Mouse (Mus musculus): ENCODE measurements at regions not wholly inside any gene's neighbourhood (a gene's known extent, or its start where the extent isn't known, plus 50 kb on each side); places are given as distances from the start of the nearest gene placed in this dataset.
"Not testable (repeated sequence)": the region's sequence is repeated elsewhere in the genome, so short reads cannot be mapped to it uniquely, and the experiment has no call there.

DNA sequence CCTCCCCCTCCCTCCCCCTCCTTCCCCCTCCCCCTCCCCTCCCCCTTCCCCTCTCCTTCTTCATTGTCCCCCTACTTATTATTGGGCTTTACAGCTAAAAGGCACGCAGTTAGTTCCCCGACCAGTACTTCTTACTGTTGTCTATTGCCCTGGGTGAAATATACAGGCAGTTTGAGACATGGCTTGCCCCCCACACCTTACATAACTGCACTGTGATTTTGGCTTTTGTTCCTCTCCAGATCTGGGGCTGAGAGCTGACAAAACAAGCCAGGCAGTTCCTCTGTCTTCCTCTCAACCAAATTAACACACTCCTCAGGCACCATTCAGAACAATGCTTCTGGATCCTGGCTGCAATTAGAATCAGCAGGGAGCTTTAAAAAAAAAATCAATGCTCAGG is 116.4 kb upstream of the Dlg1 start:
- Histone ChIP-seq H3K36me3 (replicated peaks; ENCODE audit: control insufficient read depth, insufficient read depth, low read depth) (no peaks in the 10 kb centered on the region), H3K27me3 (ENCODE audit: control insufficient read depth, insufficient read depth, low read length) (peaks cover 56% of the 10 kb centered on the region), H3K9ac (replicated peaks) (no peak overlapping the region), H3K4me3 (ENCODE audit: insufficient read depth in 1 of 2, low read depth in 2 of 2, low read length in 2 of 2) (no peak overlapping the region), H3K4me2 (ENCODE audit: low read depth) (no peak overlapping the region), H3K27ac (no peak overlapping the region), H3K4me1 (replicated peaks; ENCODE audit: control insufficient read depth in 2 of 2, insufficient read depth in 2 of 2, low read length in 1 of 2) (peaks cover 14 to 19% of the 10 kb centered on the region in 2 experiments), H3K9me3 (ENCODE audit: control insufficient read depth, low read length) (no peaks in the 10 kb centered on the region)
- 11% methylated on average over 2 of the region's 2 CpGs for WGBS (ENCODE audit: insufficient replicate concordance)
- TF ChIP-seq CTCF (IDR thresholded peaks at IDR 0.05; ENCODE audit: low read depth): no peak
- no peak for TF ChIP-seq EP300 (IDR thresholded peaks at IDR 0.05; ENCODE audit: low read depth)
- no peak for DNase-seq (ENCODE audit: low read depth in 3 of 3, low spot score in 3 of 3)
- ATAC-seq (ENCODE audit: insufficient read depth): no peak

DNA sequence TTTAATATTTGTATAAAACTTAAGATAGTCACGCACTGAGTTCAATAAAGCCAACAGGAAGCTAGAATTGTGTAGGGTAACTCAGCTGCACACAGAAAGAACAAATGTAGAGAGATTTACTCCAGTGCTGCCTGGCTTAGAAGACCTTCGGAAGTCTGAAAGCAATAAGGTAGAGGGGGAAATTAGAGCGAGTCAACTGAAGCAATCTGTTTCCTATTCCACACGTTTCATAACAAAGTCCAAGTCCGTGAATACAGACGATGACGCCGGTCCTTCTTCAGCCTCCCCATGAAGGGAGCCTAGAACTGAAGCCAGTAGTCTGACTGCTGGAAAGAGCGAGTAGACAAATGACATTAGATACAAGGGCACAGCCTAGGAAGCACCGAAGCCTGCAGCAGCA is 115.9 kb upstream of the Dlg1 start:
- TF ChIP-seq CTCF (IDR thresholded peaks at IDR 0.05; ENCODE audit: low read depth) (no peak), EP300 (IDR thresholded peaks at IDR 0.05; ENCODE audit: low read depth) (no peak)
- Histone ChIP-seq H3K27ac (no peak overlapping the region), H3K9ac (replicated peaks) (no peak overlapping the region), H3K27me3 (ENCODE audit: control insufficient read depth, insufficient read depth, low read length) (peaks cover 51% of the 10 kb centered on the region), H3K36me3 (replicated peaks; ENCODE audit: control insufficient read depth, insufficient read depth, low read depth) (no peaks in the 10 kb centered on the region), H3K9me3 (ENCODE audit: control insufficient read depth, low read length) (no peaks in the 10 kb centered on the region), H3K4me2 (ENCODE audit: low read depth) (no peak overlapping the region), H3K4me1 (replicated peaks; ENCODE audit: control insufficient read depth in 2 of 2, insufficient read depth in 2 of 2, low read length in 1 of 2) (peaks cover 14 to 22% of the 10 kb centered on the region in 2 experiments), H3K4me3 (ENCODE audit: insufficient read depth in 1 of 2, low read depth in 2 of 2, low read length in 2 of 2) (no peak overlapping the region)
- ATAC-seq (ENCODE audit: insufficient read depth) (no peak), DNase-seq (ENCODE audit: low read depth in 3 of 3, low spot score in 3 of 3) (no peak)
- 59% methylated on average over 10 of the region's 10 CpGs for WGBS (ENCODE audit: insufficient replicate concordance)

DNA sequence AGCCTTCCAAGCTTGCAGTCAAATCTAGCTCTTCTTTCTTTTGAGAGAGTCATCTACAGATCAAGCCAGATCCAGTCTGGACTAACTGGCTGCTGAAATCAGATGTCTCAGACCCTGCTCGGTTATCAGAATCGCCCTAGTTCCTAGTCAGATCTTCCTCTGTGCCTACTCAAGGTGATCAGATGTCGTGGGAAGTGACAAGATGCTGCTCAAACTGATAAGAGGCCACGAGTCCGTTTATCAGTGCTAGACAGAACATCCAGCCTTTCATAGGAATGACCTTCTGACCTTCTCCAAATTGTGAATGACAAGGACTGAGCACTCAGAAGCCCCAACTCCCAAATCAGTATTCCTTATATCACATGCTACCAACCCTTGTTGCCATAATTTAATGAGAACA is 113.3 kb upstream of the Dlg1 start:
- no peaks in the 10 kb centered on the region for H3K9me3 ChIP-seq (ENCODE audit: control insufficient read depth, low read length)
- no peak overlapping the region for H3K27ac ChIP-seq
- no peak overlapping the region for H3K4me3 ChIP-seq (ENCODE audit: insufficient read depth in 1 of 2, low read depth in 2 of 2, low read length in 2 of 2)
- H3K4me1 ChIP-seq (replicated peaks; ENCODE audit: control insufficient read depth in 2 of 2, insufficient read depth in 2 of 2, low read length in 1 of 2): peaks cover 22 to 33% of the 10 kb centered on the region in 2 experiments
- ATAC-seq (ENCODE audit: insufficient read depth) (peak; percentile 19; the same call in 1 of the 2 replicates), DNase-seq (ENCODE audit: low read depth in 3 of 3, low spot score in 3 of 3) (peak in 1 of 3 experiments; percentile 28)
- TF ChIP-seq CTCF (IDR thresholded peaks at IDR 0.05; ENCODE audit: low read depth) (no peak), EP300 (IDR thresholded peaks at IDR 0.05; ENCODE audit: low read depth) (no peak)
- peaks cover 31% of the 10 kb centered on the region for H3K27me3 ChIP-seq (ENCODE audit: control insufficient read depth, insufficient read depth, low read length)
- no peak overlapping the region for H3K4me2 ChIP-seq (ENCODE audit: low read depth)
- no peak overlapping the region for H3K9ac ChIP-seq (replicated peaks)
- H3K36me3 ChIP-seq (replicated peaks; ENCODE audit: control insufficient read depth, insufficient read depth, low read depth): no peaks in the 10 kb centered on the region
- WGBS (ENCODE audit: insufficient replicate concordance): 10% methylated on average over 5 of the region's 5 CpGs

DNA sequence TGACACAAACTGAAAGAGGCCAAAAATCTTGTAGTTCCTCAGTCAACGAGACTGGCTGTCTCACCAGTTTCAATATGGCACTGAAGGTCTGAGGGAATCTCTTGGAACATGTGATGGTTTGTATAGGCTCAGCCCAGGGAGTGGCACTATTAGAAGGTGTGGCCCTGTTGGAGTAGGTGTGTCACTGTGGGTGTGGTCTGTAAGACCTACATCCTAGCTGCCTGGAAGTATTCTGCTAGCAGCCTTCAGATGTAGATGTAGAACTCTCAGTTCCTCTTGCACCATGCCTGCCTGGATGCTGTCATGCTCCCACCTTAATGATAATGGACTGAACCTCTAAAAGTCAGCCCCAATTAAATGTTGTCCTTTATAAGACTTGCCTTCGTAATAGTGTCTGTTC is 112.7 kb upstream of the Dlg1 start:
- not testable (repeated sequence) for H3K4me3 ChIP-seq (ENCODE audit: insufficient read depth in 1 of 2, low read depth in 2 of 2, low read length in 2 of 2); H3K36me3 ChIP-seq (replicated peaks; ENCODE audit: control insufficient read depth, insufficient read depth, low read depth); H3K9me3 ChIP-seq (ENCODE audit: control insufficient read depth, low read length); H3K27ac ChIP-seq; H3K9ac ChIP-seq (replicated peaks); H3K4me2 ChIP-seq (ENCODE audit: low read depth)
- DNase-seq (ENCODE audit: low read depth in 3 of 3, low spot score in 3 of 3): peak; percentile 18 to 49 (median 33)
- 75% methylated on average over 2 of the region's 2 CpGs for WGBS (ENCODE audit: insufficient replicate concordance)
- peaks cover 25% of the 10 kb centered on the region for H3K27me3 ChIP-seq (ENCODE audit: control insufficient read depth, insufficient read depth, low read length)
- ATAC-seq (ENCODE audit: insufficient read depth): peak; percentile 56; the same call in 1 of the 2 replicates
- peaks cover 22 to 33% of the 10 kb centered on the region in 2 experiments for H3K4me1 ChIP-seq (replicated peaks; ENCODE audit: control insufficient read depth in 2 of 2, insufficient read depth in 2 of 2, low read length in 1 of 2)

DNA sequence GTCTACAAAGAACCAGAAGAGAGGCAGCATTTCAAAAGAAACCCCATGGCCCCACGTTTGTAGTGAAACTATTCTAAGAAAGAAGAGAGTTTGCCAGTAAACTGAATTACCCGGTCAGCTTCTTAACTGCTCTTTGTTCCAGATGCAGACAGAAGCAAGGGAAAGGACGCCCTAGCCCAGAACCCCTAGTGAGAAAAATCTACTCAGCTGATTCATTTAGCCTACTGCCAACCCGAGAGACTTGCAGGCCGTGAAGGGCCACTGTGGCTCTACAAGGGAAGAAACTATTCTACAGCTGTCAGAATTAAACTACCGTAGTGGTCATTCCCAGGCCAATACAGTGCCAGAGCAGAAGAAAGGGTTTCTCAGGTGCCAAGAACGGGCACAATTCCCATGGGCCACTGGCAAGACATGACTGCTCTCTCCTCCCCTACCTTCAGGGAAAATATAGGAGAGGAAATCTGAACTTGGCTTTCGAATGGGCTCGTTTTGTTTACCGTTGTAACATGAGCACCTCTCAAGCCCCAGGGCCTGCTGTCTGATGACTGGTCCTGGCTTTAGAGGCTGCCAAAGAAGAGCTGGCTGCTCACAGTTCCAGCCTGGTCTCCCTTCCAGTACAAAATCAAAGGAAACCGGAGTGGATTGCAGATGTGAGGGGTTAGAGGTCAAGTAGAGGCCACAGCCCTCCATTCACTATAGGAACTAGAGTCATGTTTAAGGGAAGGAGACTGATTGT is 111.7 kb upstream of the Dlg1 start:
- 57% methylated on average over 11 of the region's 11 CpGs for WGBS (ENCODE audit: insufficient replicate concordance)
- no peak for TF ChIP-seq EP300 (IDR thresholded peaks at IDR 0.05; ENCODE audit: low read depth)
- TF ChIP-seq CTCF (IDR thresholded peaks at IDR 0.05; ENCODE audit: low read depth): no peak
- H3K9ac ChIP-seq (replicated peaks): no peak overlapping the region
- H3K9me3 ChIP-seq (ENCODE audit: control insufficient read depth, low read length): no peaks in the 10 kb centered on the region
- DNase-seq (ENCODE audit: low read depth in 3 of 3, low spot score in 3 of 3) (no peak), ATAC-seq (ENCODE audit: insufficient read depth) (no peak)
- H3K36me3 ChIP-seq (replicated peaks; ENCODE audit: control insufficient read depth, insufficient read depth, low read depth): no peaks in the 10 kb centered on the region
- H3K4me3 ChIP-seq (ENCODE audit: insufficient read depth in 1 of 2, low read depth in 2 of 2, low read length in 2 of 2): no peak overlapping the region
- peaks cover 22 to 33% of the 10 kb centered on the region in 2 experiments for H3K4me1 ChIP-seq (replicated peaks; ENCODE audit: control insufficient read depth in 2 of 2, insufficient read depth in 2 of 2, low read length in 1 of 2)
- no peak overlapping the region for H3K27ac ChIP-seq
- peaks cover 15% of the 10 kb centered on the region for H3K27me3 ChIP-seq (ENCODE audit: control insufficient read depth, insufficient read depth, low read length)
- no peak overlapping the region for H3K4me2 ChIP-seq (ENCODE audit: low read depth)
